Mouse (Mus musculus): ENCODE results near the gene Syne2. TPM values are rescaled to one million over a fixed set of nuclear protein-coding genes. Genes with fewer than 3 reads are reported as not detected.

The Syne2 gene
- polyA plus RNA-seq, 1 experiment from 2014 or later, result 61.4 TPM

GRCm38 (mm10) chr12:75866419-75867373, 48.8 kb downstream of the Syne2 start:
- Histone ChIP-seq H3K4me1 (ENCODE audit: control insufficient read depth, insufficient read depth, low read length) (0 out of 2 replicates have a peak, but pooled peaks cover 2% of the 10 kb centered on the region), H3K36me3 (ENCODE audit: control insufficient read depth, insufficient read depth, low read length) (no peaks in the 10 kb centered on the region), H3K4me3 (ENCODE audit: low read depth, low read length) (no peak overlapping the region), H3K27me3 (ENCODE audit: control insufficient read depth, insufficient read depth, low read length) (no peaks in the 10 kb centered on the region), H3K9me3 (ENCODE audit: control insufficient read depth, low read length) (no peaks in the 10 kb centered on the region), H3K4me2 (ENCODE audit: low read depth) (no peak overlapping the region), H3K27ac (ENCODE audit: low read depth, low read length) (no peak overlapping the region), H3K9ac (ENCODE audit: low read length) (no peak overlapping the region)
- ATAC-seq (ENCODE audit: insufficient read depth, low FRiP score, low TSS enrichment) (no peak), DNase-seq (ENCODE audit: low spot score) (no peak)
- WGBS, result 88% methylated on average over 17 of the region's 17 CpGs

DNA sequence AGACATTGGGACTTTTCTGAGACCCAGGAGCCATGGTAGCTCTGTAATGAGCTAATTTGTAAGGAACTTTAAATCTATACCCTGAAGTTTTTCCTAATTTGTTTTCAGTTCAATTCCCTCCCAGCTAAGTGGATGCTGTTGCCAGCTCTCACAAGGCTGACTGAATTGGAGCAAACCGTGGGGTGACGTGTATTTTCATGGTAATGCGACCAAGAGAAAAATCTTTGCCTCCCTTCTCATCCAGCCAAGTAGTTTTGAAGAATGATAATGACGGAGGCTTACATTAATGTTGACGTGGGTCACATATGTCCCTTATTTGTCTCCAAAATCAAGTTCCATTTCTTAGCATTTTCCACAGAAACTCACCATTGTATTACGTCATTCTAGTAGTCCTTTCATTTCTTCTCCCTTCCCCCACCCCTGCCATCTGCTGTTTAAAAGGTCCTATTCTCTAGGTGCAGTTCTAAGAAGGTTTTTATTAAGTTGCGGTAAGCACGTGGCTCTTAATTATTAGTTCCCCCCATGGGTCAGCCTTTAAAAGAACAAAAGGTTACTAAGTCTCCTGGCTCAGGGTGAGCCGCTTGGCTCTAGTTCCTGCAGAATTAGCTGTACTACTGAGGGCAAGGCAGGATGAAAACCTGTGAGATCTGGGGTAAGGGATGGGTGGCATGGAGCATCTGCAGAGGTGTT, 55.8 kb downstream of the Syne2 start:
- H3K27me3 ChIP-seq (ENCODE audit: control insufficient read depth, insufficient read depth, low read length), result no peaks in the 10 kb centered on the region
- 29% methylated on average over 9 of the region's 9 CpGs for WGBS
- H3K9ac ChIP-seq (ENCODE audit: low read length), result no peak overlapping the region
- H3K36me3 ChIP-seq (ENCODE audit: control insufficient read depth, insufficient read depth, low read length), result no peaks in the 10 kb centered on the region
- H3K4me2 ChIP-seq (ENCODE audit: low read depth), result peak overlapping the region; percentile 1; the same call in 1 of the 2 replicates
- H3K4me1 ChIP-seq (ENCODE audit: control insufficient read depth, insufficient read depth, low read length), result peaks cover 11% of the 10 kb centered on the region
- ATAC-seq (ENCODE audit: insufficient read depth, low FRiP score, low TSS enrichment) (peak; percentile 65; the same call in 1 of the 2 replicates), DNase-seq (ENCODE audit: low spot score) (peak; percentile 44)
- H3K9me3 ChIP-seq (ENCODE audit: control insufficient read depth, low read length), result no peaks in the 10 kb centered on the region
- H3K27ac ChIP-seq (ENCODE audit: low read depth, low read length), result peak overlapping the region; percentile 24
- no peak overlapping the region for H3K4me3 ChIP-seq (ENCODE audit: low read depth, low read length)

- 28% methylated on average over 11 of the region's 12 CpGs for WGBS
- DNase-seq (ENCODE audit: low spot score) (peak; percentile 18), ATAC-seq (ENCODE audit: insufficient read depth, low FRiP score, low TSS enrichment) (0 out of 2 replicates have a peak, but pooled peaks have one; percentile 45)
- Histone ChIP-seq H3K9ac (ENCODE audit: low read length) (0 out of 2 replicates have a peak overlapping the region, but pooled peaks have one; percentile 41), H3K36me3 (ENCODE audit: control insufficient read depth, insufficient read depth, low read length) (no peaks in the 10 kb centered on the region), H3K4me1 (ENCODE audit: control insufficient read depth, insufficient read depth, low read length) (peaks cover 9% of the 10 kb centered on the region), H3K4me3 (ENCODE audit: low read depth, low read length) (no peak overlapping the region), H3K4me2 (ENCODE audit: low read depth) (peak overlapping the region; percentile 1; the same call in 1 of the 2 replicates), H3K27ac (ENCODE audit: low read depth, low read length) (peak overlapping the region; percentile 24), H3K9me3 (ENCODE audit: control insufficient read depth, low read length) (no peaks in the 10 kb centered on the region), H3K27me3 (ENCODE audit: control insufficient read depth, insufficient read depth, low read length) (no peaks in the 10 kb centered on the region)
Observed at GRCm38 (mm10) chr12:75874287-75874994, 56.5 kb downstream of the Syne2 start.

- DNase-seq (ENCODE audit: low spot score) (no peak), ATAC-seq (ENCODE audit: insufficient read depth, low FRiP score, low TSS enrichment) (no peak)
- peaks cover 1% of the 10 kb centered on the region for H3K4me1 ChIP-seq (ENCODE audit: control insufficient read depth, insufficient read depth, low read length)
- H3K4me3 ChIP-seq (ENCODE audit: low read depth, low read length), result no peak overlapping the region
- 90% methylated on average over 12 of the region's 12 CpGs for WGBS
- no peaks in the 10 kb centered on the region for H3K27me3 ChIP-seq (ENCODE audit: control insufficient read depth, insufficient read depth, low read length)
- H3K27ac ChIP-seq (ENCODE audit: low read depth, low read length), result no peak overlapping the region
- no peak overlapping the region for H3K9ac ChIP-seq (ENCODE audit: low read length)
- H3K9me3 ChIP-seq (ENCODE audit: control insufficient read depth, low read length), result no peaks in the 10 kb centered on the region
- no peak overlapping the region for H3K4me2 ChIP-seq (ENCODE audit: low read depth)
- peaks cover 5% of the 10 kb centered on the region; the same call in 1 of the 2 replicates for H3K36me3 ChIP-seq (ENCODE audit: control insufficient read depth, insufficient read depth, low read length)
Observed at GRCm38 (mm10) chr12:75879636-75880317, 61.8 kb downstream of the Syne2 start.

DNA sequence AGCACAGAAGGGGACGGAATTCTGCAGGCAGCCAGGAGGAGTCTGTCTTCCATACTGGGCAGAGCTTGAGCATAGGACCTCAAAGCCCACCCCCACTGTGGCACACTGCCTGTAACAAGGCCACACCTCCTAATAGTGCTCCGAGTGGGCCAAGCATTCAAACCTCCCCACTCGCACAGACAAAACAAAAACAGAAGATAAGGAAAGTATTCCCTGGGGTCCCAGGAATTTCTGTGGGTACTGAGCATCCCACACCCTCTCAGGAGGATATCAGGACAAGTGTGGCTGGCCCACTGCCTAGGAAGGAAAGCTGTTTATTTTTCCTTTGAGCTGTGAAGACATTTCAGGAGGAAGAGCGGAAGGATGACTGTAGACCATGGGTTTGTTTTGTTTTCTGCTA, 63.6 kb downstream of the Syne2 start:
- Histone ChIP-seq H3K36me3 (ENCODE audit: control insufficient read depth, insufficient read depth, low read length) (peaks cover 5% of the 10 kb centered on the region), H3K9ac (ENCODE audit: low read length) (no peak overlapping the region), H3K27me3 (ENCODE audit: control insufficient read depth, insufficient read depth, low read length) (no peaks in the 10 kb centered on the region), H3K27ac (ENCODE audit: low read depth, low read length) (no peak overlapping the region), H3K4me1 (ENCODE audit: control insufficient read depth, insufficient read depth, low read length) (no peaks in the 10 kb centered on the region), H3K4me3 (ENCODE audit: low read depth, low read length) (no peak overlapping the region), H3K4me2 (ENCODE audit: low read depth) (no peak overlapping the region), H3K9me3 (ENCODE audit: control insufficient read depth, low read length) (no peaks in the 10 kb centered on the region)
- ATAC-seq (ENCODE audit: insufficient read depth, low FRiP score, low TSS enrichment) (no peak), DNase-seq (ENCODE audit: low spot score) (no peak)
- WGBS, result 65% methylated on average over 4 of the region's 4 CpGs

GRCm38 (mm10) chr12:75886161-75886560, 68.2 kb downstream of the Syne2 start:
- Histone ChIP-seq H3K4me3 (ENCODE audit: low read depth, low read length) (no peak overlapping the region), H3K27me3 (ENCODE audit: control insufficient read depth, insufficient read depth, low read length) (no peaks in the 10 kb centered on the region), H3K36me3 (ENCODE audit: control insufficient read depth, insufficient read depth, low read length) (peaks cover 2% of the 10 kb centered on the region; the same call in 1 of the 2 replicates), H3K9me3 (ENCODE audit: control insufficient read depth, low read length) (no peaks in the 10 kb centered on the region), H3K4me2 (ENCODE audit: low read depth) (no peak overlapping the region), H3K27ac (ENCODE audit: low read depth, low read length) (no peak overlapping the region), H3K4me1 (ENCODE audit: control insufficient read depth, insufficient read depth, low read length) (no peaks in the 10 kb centered on the region), H3K9ac (ENCODE audit: low read length) (no peak overlapping the region)
- no peak for ATAC-seq (ENCODE audit: insufficient read depth, low FRiP score, low TSS enrichment)
- no peak for DNase-seq (ENCODE audit: low spot score)
- 82% methylated on average over 7 of the region's 7 CpGs for WGBS

GRCm38 (mm10) chr12:75886946-75887345, 69.0 kb downstream of the Syne2 start:
- DNase-seq (ENCODE audit: low spot score), result no peak
- H3K9ac ChIP-seq (ENCODE audit: low read length), result no peak overlapping the region
- H3K9me3 ChIP-seq (ENCODE audit: control insufficient read depth, low read length), result no peaks in the 10 kb centered on the region
- no peak for ATAC-seq (ENCODE audit: insufficient read depth, low FRiP score, low TSS enrichment)
- no peaks in the 10 kb centered on the region for H3K27me3 ChIP-seq (ENCODE audit: control insufficient read depth, insufficient read depth, low read length)
- no peak overlapping the region for H3K4me3 ChIP-seq (ENCODE audit: low read depth, low read length)
- 79% methylated on average over 2 of the region's 2 CpGs for WGBS
- H3K4me2 ChIP-seq (ENCODE audit: low read depth), result no peak overlapping the region
- H3K4me1 ChIP-seq (ENCODE audit: control insufficient read depth, insufficient read depth, low read length), result no peaks in the 10 kb centered on the region
- H3K27ac ChIP-seq (ENCODE audit: low read depth, low read length), result no peak overlapping the region
- H3K36me3 ChIP-seq (ENCODE audit: control insufficient read depth, insufficient read depth, low read length), result peaks cover 2% of the 10 kb centered on the region; the same call in 1 of the 2 replicates

DNA sequence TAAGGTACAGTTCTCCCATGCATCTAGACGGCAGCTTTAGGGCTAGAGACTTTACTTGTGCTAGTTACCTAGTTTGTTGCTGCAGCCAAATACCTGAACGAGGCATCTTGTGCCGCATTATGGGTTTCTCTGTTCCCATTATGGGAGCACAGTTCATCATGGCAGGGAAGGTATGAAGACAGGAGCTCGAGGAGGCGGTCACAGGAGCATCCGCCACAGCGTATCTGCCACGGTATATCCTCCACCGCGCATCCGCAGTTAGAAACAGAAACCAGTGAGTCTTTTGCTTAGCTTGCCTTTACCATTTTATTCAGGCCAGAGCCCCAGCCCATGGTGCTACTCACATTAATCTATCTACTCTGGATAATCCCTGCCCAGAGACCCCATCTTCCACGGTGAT, 70.8 kb downstream of the Syne2 start:
- ATAC-seq (ENCODE audit: insufficient read depth, low FRiP score, low TSS enrichment), result no peak
- no peak overlapping the region for H3K4me2 ChIP-seq (ENCODE audit: low read depth)
- no peak overlapping the region for H3K9ac ChIP-seq (ENCODE audit: low read length)
- H3K4me1 ChIP-seq (ENCODE audit: control insufficient read depth, insufficient read depth, low read length), result no peaks in the 10 kb centered on the region
- DNase-seq (ENCODE audit: low spot score), result no peak
- H3K36me3 ChIP-seq (ENCODE audit: control insufficient read depth, insufficient read depth, low read length), result peaks cover 4% of the 10 kb centered on the region
- H3K27ac ChIP-seq (ENCODE audit: low read depth, low read length), result no peak overlapping the region
- H3K27me3 ChIP-seq (ENCODE audit: control insufficient read depth, insufficient read depth, low read length), result no peaks in the 10 kb centered on the region
- H3K9me3 ChIP-seq (ENCODE audit: control insufficient read depth, low read length), result no peaks in the 10 kb centered on the region
- 96% methylated on average over 12 of the region's 12 CpGs for WGBS
- H3K4me3 ChIP-seq (ENCODE audit: low read depth, low read length), result no peak overlapping the region

Measured in neural tube, embryonic 11.5 days (tissue).